Mouse (Mus musculus) heart, adult 18-20 months (tissue): Measurements from ENCODE around the gene Arhgef2. TPM values are rescaled to one million over a fixed set of nuclear protein-coding genes. Genes with fewer than 3 reads are reported as not detected.
"Not testable (repeated sequence)": the region's sequence is repeated elsewhere in the genome, so short reads cannot be mapped to it uniquely, and the experiment has no call there.

Experiments used
- DNase-seq, 2 experiments: peaks; one replicate each; pipeline ENCODE4 v3.0.0; 2021 to 2022; ENCODE audit warnings: mixed read lengths in 1 of 2
- total RNA-seq, 2 experiments: library from RNA; stranded (reverse); gene quantifications; 2 replicates each; pipeline ENCODE4 v1.2.3; 2021

The Arhgef2 gene
- total RNA-seq, 2 experiments from 2014 or later = 32.3 to 32.9 TPM

DNA sequence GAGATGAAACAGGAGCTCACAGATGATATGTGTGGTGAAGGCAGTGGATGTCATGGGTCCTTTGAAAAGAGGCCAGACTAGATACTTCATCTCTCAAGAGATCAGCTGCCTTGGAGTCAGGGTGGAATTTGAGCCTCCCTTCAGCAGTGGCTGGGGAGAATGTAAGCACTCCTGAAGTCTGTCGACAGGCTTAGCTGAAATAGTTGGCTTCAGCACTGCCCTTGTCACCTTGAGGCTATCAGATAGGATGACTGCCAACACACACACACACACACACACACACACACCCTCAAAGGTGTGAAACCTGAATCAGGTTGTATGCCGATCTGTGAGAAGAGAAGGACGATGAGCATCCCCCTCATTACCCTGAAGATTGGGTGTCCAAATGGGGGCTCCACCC lies 14.7 kb upstream of the Arhgef2 start:
- no peak for DNase-seq

DNA sequence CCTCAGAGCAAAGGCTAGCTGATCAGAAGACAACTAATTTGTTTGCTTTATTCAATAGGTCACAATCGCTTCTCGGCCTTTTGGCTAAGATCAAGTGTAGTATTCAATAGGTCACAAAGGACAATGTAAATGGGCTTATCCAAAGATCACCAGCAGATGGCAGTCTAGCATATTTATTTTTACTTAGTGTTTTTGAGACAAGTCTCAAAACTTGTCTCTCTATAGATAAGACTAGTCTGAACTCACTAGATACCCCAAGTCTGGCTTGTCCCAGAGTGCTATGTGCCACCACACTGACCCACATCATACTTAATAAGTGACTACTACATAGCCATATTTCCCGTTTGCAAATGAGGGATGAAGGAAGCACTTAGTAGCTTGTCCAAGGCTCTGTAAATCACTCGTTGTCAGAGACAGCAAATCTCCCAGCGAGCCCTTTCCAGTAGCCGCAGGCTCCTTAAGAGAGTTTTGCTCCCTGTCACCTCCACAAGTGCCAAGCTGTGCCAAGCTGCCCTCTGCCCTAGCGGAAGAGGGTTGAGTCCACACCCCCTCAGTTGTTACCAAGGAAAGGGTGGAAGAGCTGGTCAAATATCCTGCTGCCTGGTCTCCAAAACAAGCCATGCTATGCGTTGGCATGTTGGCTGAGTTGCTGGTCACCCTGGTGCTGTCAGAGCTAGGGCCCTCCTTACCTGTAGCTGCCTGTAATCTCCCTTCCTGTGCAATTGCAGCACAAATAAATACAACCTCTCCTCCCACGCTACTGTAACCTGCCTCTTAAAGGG lies 13.6 kb upstream of the Arhgef2 start:
- peak; percentile 53 to 81 for DNase-seq

DNA sequence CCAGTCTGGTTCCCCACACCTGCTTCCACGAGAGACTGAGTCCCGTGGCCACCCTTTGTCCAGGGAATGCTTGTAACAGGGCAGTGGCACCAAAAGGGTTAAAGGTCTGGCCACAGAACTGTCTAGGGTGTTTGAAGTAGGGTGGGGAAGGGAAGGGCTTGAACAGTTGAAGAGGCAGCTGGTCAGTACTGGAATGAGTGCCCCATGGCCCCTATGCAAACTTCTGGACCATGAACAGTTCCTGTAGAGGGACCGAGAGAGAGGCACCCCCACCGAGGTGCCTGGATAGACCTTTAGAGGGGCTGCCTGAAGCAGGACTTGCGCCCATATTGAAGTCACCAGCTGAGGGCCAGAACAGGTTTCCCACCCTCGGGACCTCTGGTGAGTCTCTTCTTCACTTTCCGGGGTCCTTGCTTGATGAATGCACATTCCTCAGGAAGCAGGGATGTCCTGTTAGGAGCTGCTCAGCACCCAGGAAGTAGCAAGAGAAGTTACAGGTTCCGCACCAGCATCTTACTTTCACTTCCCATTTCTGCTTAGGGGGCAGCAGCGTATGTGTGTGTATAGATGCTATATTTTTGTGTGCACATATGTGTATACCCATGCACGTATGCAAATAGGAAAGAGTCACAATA lies 12.7 kb upstream of the Arhgef2 start:
- DNase-seq = peak in 1 of 2 experiments; percentile 17

DNA sequence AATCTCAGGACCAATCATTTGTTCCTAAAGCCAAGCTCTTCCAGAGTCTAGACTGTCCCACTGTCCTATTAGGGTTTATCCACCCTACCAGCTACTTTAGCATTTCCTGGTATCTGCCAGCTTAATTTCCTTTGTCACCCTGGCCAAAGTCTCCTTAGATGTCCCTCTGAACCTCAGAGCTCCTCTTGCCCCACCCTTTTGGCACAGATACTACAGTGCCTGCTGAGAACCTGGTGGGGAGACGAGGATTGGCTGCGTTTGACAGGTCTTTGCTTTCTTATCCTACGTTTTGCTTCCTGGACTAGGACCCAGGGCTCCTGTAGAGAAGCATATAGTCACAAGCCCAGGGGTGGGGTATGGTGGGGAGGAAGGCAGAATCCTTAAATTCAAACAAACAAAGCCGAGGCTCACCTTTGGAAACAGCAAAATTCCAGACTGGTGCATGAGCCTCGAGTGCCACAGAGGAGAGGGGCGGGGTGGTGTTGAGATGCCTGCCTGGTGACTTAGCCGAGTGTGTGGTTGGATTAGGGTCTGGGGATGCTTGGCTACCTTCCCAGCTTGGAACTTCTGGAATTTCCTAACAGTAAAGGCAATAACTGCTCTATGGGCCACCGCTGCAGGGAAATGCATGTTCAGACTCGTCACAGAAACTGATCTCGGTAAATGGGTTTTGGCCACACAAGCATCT lies 11.7 kb upstream of the Arhgef2 start:
- DNase-seq = no peak

DNA sequence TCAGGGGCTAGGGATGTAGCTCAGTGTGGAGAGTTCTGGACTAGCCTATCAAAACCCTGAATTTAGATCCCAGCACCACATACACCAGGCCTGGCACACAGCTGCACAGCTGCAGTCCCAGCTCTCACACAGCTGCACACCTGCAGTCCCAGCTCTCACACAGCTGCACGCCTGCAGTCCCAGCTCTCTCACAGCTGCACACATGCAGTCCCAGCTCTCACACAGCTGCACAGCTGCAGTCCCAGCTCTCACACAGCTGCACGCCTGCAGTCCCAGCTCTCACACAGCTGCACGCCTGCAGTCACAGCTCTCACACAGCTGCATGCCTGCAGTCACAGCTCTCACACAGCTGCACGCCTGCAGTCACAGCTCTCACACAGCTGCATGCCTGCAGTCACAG lies 9.2 kb upstream of the Arhgef2 start:
- not testable (repeated sequence) for DNase-seq

DNA sequence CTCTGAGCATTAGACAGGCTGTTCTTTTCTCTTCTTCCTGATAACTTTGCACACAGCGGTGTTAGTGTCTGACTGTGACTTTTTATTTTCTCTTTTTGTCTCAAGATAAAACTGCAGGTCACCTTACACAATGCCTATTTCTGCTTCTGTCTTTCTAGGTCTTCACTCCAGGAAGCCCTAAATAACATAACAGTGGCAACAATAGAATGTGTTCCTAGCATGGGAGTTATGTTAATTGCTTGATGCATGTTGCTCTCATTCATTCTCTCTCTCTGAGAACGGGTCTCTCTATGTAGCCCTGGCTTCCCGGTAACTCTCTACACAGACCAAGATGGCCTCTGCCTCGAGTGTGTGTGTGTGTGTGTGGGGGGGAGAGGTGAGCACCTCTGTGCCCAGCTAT lies 3.3 kb upstream of the Arhgef2 start:
- DNase-seq = no peak

DNA sequence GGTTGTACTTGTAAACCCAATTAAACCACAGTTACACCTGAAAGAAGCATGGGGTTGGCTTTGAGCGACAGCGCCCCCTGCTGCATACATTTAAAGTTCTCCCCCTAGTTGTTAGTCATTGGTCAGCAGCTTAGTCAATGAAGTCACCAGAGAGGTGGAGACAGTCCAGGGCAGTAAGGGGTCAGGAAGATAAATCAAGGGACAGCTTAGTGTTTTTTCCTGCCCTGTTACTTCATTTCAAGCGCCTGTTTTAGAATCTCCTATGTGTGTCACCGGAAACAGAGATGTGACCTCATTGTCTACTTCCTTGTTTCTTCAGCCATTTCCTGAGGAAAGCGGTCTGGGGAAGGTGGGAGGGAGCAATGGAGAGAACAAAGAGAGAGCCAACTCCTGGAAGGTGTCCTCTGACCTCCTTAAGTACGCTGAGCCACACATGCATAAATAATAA lies 2.0 kb upstream of the Arhgef2 start:
- DNase-seq = peak; percentile 81 to 83

DNA sequence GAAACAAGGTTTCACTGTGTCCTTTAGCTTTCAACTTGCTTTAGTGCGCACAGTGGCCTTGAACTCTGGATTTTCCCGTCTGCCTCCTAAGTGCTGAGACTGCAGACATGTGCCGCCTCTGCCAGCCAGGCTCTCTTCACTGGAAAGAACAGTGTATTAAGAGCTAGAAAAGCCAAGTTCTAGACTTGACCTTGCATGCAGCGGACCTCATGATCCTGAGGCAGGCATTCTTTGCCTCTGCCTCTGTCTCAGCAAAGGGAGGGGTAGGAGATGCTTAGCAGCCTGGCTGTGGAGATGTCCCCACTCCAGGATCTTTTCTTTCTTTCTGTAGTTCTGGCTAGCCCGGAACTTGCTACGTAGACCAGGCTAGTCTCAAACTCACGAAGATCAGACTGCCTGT lies 903 bp upstream of the Arhgef2 start:
- no peak for DNase-seq

DNA sequence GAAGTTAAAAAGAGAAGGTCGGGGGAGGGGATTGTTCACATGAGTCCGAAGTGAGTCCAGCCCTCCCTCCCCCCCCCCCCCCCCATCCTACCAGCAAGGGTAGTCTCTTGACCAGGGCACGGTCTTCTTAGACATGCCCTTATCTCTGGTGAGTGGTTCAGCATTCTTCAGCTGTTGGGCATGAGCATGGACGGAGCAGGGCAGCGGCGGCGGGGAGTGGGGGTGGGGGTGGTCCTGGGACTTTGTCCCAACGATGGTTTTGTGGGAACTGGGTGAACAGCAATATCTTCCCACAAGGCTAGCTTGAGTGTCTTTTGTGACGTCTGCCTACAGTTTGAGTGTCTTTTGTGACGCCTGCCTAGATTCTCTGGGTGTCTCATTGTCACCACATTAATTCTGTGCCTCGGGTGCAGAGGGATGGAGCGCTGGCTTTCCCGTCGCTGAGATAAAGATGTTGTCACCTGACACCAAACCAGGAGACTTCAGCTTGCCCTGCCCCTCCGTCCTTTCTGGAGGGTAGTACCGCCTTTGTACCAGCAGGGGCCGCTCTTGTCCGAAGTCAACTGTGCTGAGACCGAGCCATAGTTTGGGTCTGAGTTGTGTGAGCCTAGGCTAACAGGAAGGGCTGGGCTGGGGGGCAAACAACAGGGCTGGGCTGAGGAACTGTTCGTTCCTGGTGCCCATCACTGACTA lies 1.4 kb downstream of the Arhgef2 start:
- DNase-seq = peak; percentile 92 to 96

DNA sequence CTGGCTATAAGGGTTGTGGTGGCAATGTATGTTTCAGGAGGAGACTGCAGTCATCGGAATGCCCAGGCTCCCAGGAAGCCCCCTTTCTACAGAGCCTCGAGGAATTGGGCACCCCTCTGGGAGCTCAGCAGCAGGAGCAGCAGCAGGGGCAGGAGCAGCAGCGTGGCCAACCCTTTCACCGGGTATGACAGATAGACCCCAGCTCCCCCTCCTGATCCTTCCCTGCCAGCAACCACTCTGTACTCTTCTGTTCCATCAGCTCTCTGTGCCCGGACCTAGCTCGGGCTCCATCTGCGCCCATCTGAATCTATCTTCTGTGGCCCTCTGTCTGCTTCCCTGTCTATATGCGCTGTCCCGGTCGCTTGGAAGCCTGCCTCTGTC lies 2.0 kb downstream of the Arhgef2 start:
- no peak for DNase-seq

DNA sequence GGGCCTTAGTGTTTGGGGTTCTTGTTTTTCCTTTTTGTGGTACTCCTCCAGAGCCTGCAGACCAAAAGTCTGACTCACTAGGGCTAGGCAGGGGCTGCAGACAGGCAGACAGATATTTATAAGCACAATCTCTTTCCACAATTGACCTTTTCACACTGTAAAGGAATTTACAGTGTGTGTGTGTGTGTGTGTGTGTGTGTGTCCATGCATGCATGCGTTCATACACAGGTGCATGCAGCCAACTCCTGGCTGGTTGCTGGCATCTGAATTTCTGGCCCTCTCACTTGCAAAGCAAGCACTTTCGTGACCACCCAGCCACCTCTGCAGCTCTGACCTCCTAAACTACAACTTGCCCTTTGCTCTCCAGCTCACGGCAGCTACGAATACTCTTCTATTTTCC lies 3.3 kb downstream of the Arhgef2 start:
- DNase-seq = no peak

DNA sequence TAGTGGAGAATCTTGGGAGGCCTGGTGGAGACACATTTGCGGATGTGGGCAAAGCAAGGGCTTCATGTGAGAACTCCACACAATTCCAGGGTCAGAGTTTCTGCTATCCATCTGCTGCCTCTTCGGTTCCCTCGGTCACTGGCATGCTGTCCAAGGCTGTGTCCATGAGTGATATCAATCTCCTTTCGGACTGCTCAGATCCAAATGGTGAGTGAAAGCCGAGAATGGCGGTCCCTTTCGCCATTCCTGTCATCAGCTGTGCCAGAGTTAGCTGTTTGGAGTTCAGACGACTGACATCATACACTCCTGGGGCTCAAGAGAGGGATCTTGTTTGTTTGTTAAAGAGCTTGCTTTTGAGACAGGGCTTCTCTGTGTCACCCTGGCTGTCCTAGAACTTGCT lies 8.7 kb downstream of the Arhgef2 start:
- no peak for DNase-seq

DNA sequence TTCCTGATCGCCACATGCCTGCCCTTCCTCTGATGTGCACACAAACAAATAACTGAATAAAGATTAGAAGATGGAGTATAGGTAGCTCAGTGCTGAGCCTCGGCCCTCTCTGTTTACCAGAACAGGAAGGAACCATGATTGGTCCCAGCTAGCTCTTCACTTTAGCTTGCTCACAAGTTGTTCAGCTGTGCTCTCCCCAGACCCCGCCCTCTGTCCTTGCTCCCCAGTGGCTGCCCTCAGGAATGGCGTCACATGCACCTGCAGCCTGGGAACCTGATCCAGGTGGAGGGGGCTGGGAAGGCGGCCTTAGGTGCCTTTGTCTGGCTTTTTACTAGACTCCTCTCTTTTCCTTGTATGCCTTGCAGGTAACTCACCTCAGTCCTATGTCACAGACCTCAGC lies 9.4 kb downstream of the Arhgef2 start:
- no peak for DNase-seq

DNA sequence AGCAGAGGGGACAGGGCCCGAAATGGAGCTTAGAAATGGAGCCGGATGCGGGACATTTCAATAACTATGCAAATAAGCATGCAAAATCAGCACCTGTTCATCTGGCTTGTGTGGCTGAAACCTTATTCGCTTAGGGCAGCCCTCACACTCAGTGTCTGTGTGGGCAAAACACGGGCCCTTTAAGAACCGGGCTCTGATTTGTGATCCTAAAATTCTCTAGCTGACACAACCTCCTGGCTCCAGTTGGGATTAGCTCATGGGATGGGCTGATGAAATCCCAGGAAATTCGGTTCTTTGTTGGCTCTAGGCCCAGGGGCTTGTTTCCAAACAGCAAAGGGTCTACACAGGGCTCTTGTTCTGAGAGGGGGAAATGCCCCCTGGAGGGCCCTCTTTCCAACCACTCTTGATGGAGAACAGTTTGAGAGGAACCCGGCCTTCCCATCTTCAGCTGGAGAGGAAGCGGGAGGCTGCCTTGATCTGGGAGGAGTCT lies 10.2 kb downstream of the Arhgef2 start:
- DNase-seq = peak; percentile 86 to 89

DNA sequence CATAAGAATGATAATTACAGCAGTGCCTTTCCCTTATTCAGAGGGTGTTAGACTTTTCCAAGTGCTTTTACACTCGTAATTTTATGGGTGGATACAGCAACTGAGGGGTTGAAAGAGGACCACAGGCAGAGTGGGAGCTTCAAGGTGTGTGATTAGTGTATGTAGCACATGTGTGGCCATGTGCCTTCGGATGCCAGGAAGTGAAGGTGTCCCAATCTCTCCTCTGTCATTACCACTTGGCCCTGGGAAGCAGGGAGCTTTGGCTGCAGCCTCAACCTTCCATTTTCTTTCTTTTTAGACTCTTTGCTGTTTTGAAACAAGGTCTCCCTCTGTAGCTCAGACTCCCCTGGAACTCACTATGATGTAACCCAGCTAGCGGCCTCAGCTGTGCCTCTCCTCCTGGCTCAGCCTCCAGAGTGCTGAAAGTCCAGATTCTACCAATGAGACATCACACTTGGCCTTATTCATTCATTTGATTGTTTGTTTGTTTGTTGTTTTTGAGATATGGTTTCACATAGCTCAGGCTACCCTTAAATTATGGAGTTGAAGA lies 11.3 kb downstream of the Arhgef2 start:
- peak in 1 of 2 experiments; percentile 43 for DNase-seq

DNA sequence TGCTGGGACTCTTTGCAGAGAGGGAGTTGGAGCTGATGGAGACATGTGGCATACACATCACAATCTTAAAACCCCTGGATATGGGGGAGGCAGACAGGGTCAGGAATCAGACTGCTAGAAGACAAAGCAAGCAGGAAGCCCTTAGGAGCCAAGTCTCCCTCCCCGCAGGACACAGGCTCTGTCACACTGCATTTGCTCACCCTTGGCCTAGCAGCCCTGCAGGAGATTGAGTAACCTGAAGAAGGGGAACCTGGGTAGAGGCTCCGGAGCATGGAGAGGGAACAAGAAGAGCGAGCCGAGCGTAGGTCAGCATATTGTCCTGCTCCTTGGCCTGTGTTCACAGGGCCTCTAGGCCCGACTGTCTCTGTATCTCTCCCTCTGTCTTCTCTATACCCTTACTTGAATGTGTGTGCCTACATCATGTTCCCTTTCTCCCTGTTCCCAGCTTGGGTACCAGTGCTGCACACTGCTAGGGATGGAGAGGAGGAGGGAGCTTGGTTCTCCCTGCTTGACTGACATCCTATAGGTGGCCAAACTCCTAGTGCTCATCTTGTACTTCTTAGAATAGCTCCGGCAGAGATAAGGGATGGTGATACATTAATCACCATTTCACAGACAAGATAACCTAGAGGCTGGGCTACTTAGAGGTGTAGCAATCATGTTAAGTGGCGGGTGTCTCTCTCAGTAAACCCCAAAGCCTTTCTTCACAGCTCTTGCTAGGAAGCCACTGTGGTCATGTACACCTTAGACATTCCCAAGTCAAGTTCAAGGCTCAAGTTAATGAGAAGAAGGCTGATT lies 12.5 kb downstream of the Arhgef2 start:
- peak; percentile 36 to 56 for DNase-seq

DNA sequence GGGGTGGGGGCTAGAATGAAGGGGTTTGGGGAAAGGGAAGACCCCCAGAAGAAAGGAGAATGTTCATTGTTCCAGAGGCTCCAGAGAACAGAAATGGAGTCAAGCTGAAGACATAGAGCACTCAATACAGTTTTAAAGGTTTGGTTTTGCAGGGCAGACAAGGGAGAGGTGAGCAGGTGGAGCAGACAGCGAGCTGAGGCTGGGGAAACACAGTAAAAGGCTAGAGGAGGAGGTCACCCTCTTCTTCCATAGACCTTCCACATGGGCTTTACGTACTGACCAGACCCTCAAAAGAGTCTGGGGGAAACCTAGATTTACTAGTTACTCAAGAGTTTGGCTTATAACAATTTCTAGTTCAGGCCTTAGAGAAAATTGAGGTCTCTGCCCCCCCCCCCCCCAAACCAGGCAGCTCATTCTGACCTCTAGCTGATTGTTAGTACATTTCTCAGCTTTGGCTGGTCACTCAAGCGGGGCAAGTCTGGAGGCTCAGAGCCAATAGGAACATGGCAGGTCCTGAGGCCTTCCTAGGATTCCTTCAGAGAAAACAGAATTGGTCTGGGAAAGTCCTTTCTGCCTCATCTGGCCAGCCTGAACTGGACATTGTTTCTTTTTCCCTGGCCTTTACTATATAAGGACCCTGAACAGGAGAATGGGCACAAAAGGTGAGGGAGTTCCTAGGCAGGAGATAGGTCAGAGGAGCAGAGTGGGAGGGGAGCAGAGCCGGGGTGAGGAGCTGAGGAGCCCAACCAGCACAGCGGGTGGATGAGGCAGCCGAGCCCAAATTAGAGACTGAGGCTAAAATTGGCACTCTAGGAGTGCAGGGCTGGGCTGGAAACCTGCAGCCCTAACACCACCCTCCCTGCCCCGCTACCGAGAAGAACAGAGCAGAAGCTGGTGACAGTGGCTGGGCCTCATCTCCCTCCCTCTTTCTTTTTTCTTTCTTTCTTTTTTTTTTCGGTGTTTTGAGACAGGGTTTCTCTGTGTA lies 13.6 kb downstream of the Arhgef2 start:
- DNase-seq = peak in 1 of 2 experiments; percentile 63

DNA sequence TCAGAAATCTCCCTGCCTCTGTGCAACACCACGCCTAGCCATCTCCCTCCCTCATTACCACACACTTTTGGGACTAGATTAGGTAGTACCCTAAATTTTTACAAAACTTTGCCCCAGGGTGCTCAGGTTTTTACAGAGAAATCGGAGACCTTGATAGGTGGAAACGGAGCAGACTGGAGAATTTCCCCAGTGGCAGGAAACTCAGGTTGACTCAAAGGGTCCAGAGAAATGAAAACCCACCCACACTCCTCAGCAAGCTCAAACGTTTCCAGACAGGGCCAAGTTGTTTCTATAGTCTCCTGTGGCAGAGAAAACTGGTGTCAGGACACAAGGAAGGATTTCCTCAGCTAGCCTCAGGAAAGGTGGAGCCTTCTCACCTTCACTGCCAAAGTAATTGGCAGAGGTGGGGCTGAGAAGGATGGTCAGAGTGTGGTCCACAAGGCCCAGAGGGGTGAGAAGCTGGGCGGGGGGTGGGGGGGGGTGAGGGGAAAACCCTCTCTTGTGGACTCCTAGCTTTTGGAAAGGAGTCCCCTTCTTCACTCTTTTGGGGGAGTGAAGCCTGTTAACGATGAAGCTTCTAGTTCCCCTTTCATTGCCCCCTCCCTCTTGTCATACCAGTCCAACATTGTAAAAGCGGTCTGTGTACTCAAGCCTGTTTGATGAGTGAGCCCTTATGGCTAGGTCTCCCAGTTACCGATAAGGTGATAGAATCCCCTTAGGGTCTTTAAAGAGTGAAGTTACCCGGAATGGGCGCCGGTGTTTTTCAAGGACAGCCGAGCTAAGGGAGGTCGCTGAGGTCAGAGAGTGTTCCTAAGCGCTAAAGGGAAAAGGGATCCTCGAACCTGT lies 14.6 kb downstream of the Arhgef2 start:
- DNase-seq = no peak

DNA sequence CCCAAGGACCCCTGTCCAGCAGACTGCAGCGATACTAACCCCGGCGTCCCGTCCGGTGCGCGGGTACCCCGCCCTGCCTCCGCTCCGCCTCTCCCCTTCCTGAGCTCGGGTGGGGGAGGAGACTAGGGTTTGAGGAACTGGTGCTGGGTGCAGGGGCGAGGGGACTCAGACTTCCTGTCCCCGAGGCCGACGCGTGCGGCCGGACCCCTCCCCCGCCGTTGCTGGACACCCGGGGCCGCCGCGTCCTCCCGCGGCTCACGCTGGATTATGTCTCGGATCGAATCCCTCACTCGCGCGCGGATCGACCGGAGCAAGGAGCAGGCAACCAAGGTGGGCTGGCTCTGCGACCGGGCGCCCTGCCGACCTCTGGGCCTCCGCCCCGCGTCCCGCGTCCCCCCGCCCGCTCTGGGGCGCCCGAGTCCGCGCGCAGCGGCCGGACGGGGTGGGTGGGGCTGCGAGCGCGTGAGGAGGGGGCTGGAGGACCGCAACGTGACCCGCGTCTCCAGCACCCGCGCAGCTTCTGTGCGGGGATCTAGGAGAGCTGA lies 15.3 kb downstream of the Arhgef2 start:
- DNase-seq = peak; percentile 87 to 94
